Mouse (Mus musculus) lung, embryonic 14.5 days (tissue): Measurements from ENCODE around the gene Arhgap21. TPM values are rescaled to one million over a fixed set of nuclear protein-coding genes. Genes with fewer than 3 reads are reported as not detected.

Experiments used
- ATAC-seq: fragments of 200-750 bp; cut with Nextera tagmentation; 2 replicates; pipeline ENCODE4 v1.8.0; 2017; ENCODE audit warnings: mild to moderate bottlenecking, moderate TSS enrichment, moderate library complexity; ENCODE audit not compliant: insufficient read depth
- DNase-seq: peaks from one replicate; pipeline ENCODE4 v3.0.0-alpha.2; 2015
- H3K27ac ChIP-seq: fragments of 300-500 bp; sonication (generic); 2 replicates; pipeline ENCODE4 v1.5.1; 2014; ENCODE audit warnings: low read depth, mild to moderate bottlenecking, moderate library complexity
- H3K27me3 ChIP-seq: fragments of 300-500 bp; sonication (generic); 2 replicates; pipeline ENCODE4 v1.6.1; 2014; ENCODE audit warnings: low read length, control low read depth; ENCODE audit not compliant: insufficient read depth
- H3K36me3 ChIP-seq: fragments of 300-500 bp; sonication (generic); 2 replicates; pipeline ENCODE4 v1.6.1; 2014; ENCODE audit warnings: control low read depth; ENCODE audit not compliant: insufficient read depth
- H3K4me1 ChIP-seq: fragments of 300-500 bp; sonication (generic); 2 replicates; pipeline ENCODE4 v1.6.1; 2014; ENCODE audit warnings: antibody characterized with exemption, control low read depth; ENCODE audit not compliant: insufficient read depth
- H3K4me2 ChIP-seq: fragments of 300-500 bp; sonication (generic); 2 replicates; pipeline ENCODE4 v1.6.1; 2014; ENCODE audit warnings: mild to moderate bottlenecking
- H3K4me3 ChIP-seq: fragments of 300-500 bp; sonication (generic); 2 replicates; pipeline ENCODE4 v1.5.1; 2014; ENCODE audit warnings: low read depth, low read length
- H3K9ac ChIP-seq: fragments of 300-500 bp; sonication (generic); 2 replicates; pipeline ENCODE4 v1.6.1; 2014
- H3K9me3 ChIP-seq: fragments of 300-500 bp; sonication (generic); 2 replicates; pipeline ENCODE4 v1.6.1; 2016; ENCODE audit warnings: low read depth, low read length, control low read depth
- CTCF ChIP-seq: IDR thresholded peaks from 2 replicates; pipeline ENCODE4 v1.5.1; 2016; ENCODE audit warnings: antibody characterized with exemption, low read depth
- WGBS: fragments of 180-500 bp; shearing (Covaris S2); extraction: QIAGEN DNeasy Blood & Tissue Kit; methylation state at CpG from one replicate; pipeline ENCODE4 v1.1.7; 2014; 5-methylcytosine and 5-hydroxymethylcytosine counted together
- polyA plus RNA-seq: library from polyadenylated mRNA; unstranded; fragments of >200 nt; fragmentation: Nextera tagmentation; extraction: Ambion mirVana; gene quantifications from 2 replicates; pipeline ENCODE4 v1.2.1, GENCODE M21; 2014

The Arhgap21 gene
- polyA plus RNA-seq, 1 experiment from 2014 or later: 22.1 TPM

- DNase-seq (peak; percentile 27), ATAC-seq (no peak)
- no peak for TF ChIP-seq CTCF
- no peaks in the 10 kb centered on the region for H3K9me3 ChIP-seq
- H3K27ac ChIP-seq: no peak overlapping the region
- WGBS: 58% methylated on average over 2 of the region's 2 CpGs
- no peaks in the 10 kb centered on the region for H3K36me3 ChIP-seq
- H3K9ac ChIP-seq: no peak overlapping the region
- H3K4me3 ChIP-seq: no peak overlapping the region
- H3K27me3 ChIP-seq: no peaks in the 10 kb centered on the region
- no peak overlapping the region for H3K4me2 ChIP-seq
- H3K4me1 ChIP-seq: no peaks in the 10 kb centered on the region
These were observed 26.9 kb upstream of the Arhgap21 start for GRCm38 (mm10) chr2:20995547-20995946.

GRCm38 (mm10) chr2:20991508-20991907 lies 22.8 kb upstream of the Arhgap21 start:
- no peak overlapping the region for H3K4me2 ChIP-seq
- H3K4me3 ChIP-seq: no peak overlapping the region
- H3K27me3 ChIP-seq: no peaks in the 10 kb centered on the region
- TF ChIP-seq CTCF: no peak
- no peaks in the 10 kb centered on the region for H3K9me3 ChIP-seq
- no peak overlapping the region for H3K9ac ChIP-seq
- H3K36me3 ChIP-seq: no peaks in the 10 kb centered on the region
- no peak for ATAC-seq
- no peak for DNase-seq
- no peaks in the 10 kb centered on the region for H3K4me1 ChIP-seq
- WGBS: 90% methylated on average over 2 of the region's 2 CpGs
- H3K27ac ChIP-seq: no peak overlapping the region

GRCm38 (mm10) chr2:20990907-20991306 lies 22.2 kb upstream of the Arhgap21 start:
- Histone ChIP-seq H3K27ac (no peak overlapping the region), H3K27me3 (no peaks in the 10 kb centered on the region), H3K4me3 (no peak overlapping the region), H3K4me1 (no peaks in the 10 kb centered on the region), H3K4me2 (no peak overlapping the region), H3K36me3 (no peaks in the 10 kb centered on the region), H3K9me3 (no peaks in the 10 kb centered on the region), H3K9ac (no peak overlapping the region)
- no peak; the same call in 1 of the 2 replicates for ATAC-seq
- TF ChIP-seq CTCF: no peak
- DNase-seq: no peak
- WGBS: 31% methylated on average over 2 of the region's 2 CpGs

- WGBS: 60% methylated on average over 3 of the region's 3 CpGs
- DNase-seq (no peak), ATAC-seq (no peak)
- Histone ChIP-seq H3K9me3 (no peaks in the 10 kb centered on the region), H3K27ac (no peak overlapping the region), H3K9ac (no peak overlapping the region), H3K4me2 (no peak overlapping the region), H3K36me3 (no peaks in the 10 kb centered on the region), H3K27me3 (no peaks in the 10 kb centered on the region), H3K4me1 (no peaks in the 10 kb centered on the region), H3K4me3 (no peak overlapping the region)
- TF ChIP-seq CTCF: no peak
These were observed 21.4 kb upstream of the Arhgap21 start for GRCm38 (mm10) chr2:20990056-20990455.

GRCm38 (mm10) chr2:20987822-20988221 lies 19.1 kb upstream of the Arhgap21 start:
- Histone ChIP-seq H3K9ac (no peak overlapping the region), H3K9me3 (no peaks in the 10 kb centered on the region), H3K4me1 (no peaks in the 10 kb centered on the region), H3K27me3 (no peaks in the 10 kb centered on the region), H3K27ac (no peak overlapping the region), H3K4me2 (no peak overlapping the region), H3K36me3 (no peaks in the 10 kb centered on the region), H3K4me3 (no peak overlapping the region)
- DNase-seq: peak; percentile 66
- 31% methylated on average over 3 of the region's 3 CpGs for WGBS
- peak; percentile 62 for ATAC-seq
- no peak for TF ChIP-seq CTCF

- Histone ChIP-seq H3K36me3 (no peaks in the 10 kb centered on the region), H3K9me3 (no peaks in the 10 kb centered on the region), H3K9ac (no peak overlapping the region), H3K4me3 (no peak overlapping the region), H3K4me1 (no peaks in the 10 kb centered on the region), H3K27me3 (no peaks in the 10 kb centered on the region), H3K27ac (no peak overlapping the region), H3K4me2 (no peak overlapping the region)
- no peak for TF ChIP-seq CTCF
- ATAC-seq (no peak), DNase-seq (no peak)
- WGBS: 66% methylated on average over 8 of the region's 8 CpGs
These were observed 10.0 kb upstream of the Arhgap21 start for GRCm38 (mm10) chr2:20978726-20979125.

- H3K4me3 ChIP-seq: no peak overlapping the region
- no peaks in the 10 kb centered on the region for H3K4me1 ChIP-seq
- H3K9ac ChIP-seq: no peak overlapping the region
- no peaks in the 10 kb centered on the region for H3K36me3 ChIP-seq
- TF ChIP-seq CTCF: no peak
- ATAC-seq: no peak
- H3K27ac ChIP-seq: no peak overlapping the region
- no peak for DNase-seq
- H3K27me3 ChIP-seq: no peaks in the 10 kb centered on the region
- no peak overlapping the region for H3K4me2 ChIP-seq
- H3K9me3 ChIP-seq: no peaks in the 10 kb centered on the region
These were observed 8.4 kb upstream of the Arhgap21 start for GRCm38 (mm10) chr2:20977051-20977450.

GRCm38 (mm10) chr2:20973513-20973912 lies 4.8 kb upstream of the Arhgap21 start:
- ATAC-seq: no peak
- Histone ChIP-seq H3K27me3 (no peaks in the 10 kb centered on the region), H3K9ac (no peak overlapping the region), H3K4me1 (no peaks in the 10 kb centered on the region), H3K9me3 (no peaks in the 10 kb centered on the region), H3K4me3 (no peak overlapping the region), H3K4me2 (no peak overlapping the region), H3K27ac (no peak overlapping the region), H3K36me3 (no peaks in the 10 kb centered on the region)
- DNase-seq: no peak
- TF ChIP-seq CTCF: no peak
- 75% methylated on average over 3 of the region's 3 CpGs for WGBS
